Mouse (Mus musculus) liver, embryonic 16.5 days (tissue): ENCODE measurements around the gene Ccdc13. TPM values are rescaled to one million over a fixed set of nuclear protein-coding genes. Genes with fewer than 3 reads are reported as not detected.

Source experiments
- ATAC-seq: fragments of 200-750 bp; cut with Nextera tagmentation; 2 replicates; pipeline ENCODE4 v1.8.0; 2017; ENCODE audit warnings: low read depth, mild to moderate bottlenecking, moderate number of reproducible peaks, moderate library complexity
- H3K27ac ChIP-seq: fragments of 300-500 bp; sonication (generic); 2 replicates; pipeline ENCODE4 v1.5.1; 2014; ENCODE audit warnings: mild to moderate bottlenecking, low read length
- H3K27me3 ChIP-seq: fragments of 300-500 bp; sonication (generic); 2 replicates; pipeline ENCODE4 v1.6.1; 2014; ENCODE audit warnings: low read depth, low read length, mixed read lengths; ENCODE audit not compliant: control insufficient read depth, insufficient read depth
- H3K36me3 ChIP-seq: fragments of 300-500 bp; sonication (generic); 2 replicates; pipeline ENCODE4 v1.6.1; 2014; ENCODE audit warnings: mild to moderate bottlenecking; ENCODE audit not compliant: control insufficient read depth, insufficient read depth
- H3K4me1 ChIP-seq: fragments of 300-500 bp; sonication (generic); 2 replicates; pipeline ENCODE4 v1.6.1; 2014; ENCODE audit warnings: low read depth, low read length, mixed read lengths; ENCODE audit not compliant: control insufficient read depth
- H3K4me2 ChIP-seq: fragments of 300-500 bp; sonication (generic); 2 replicates; pipeline ENCODE4 v1.6.1; 2014; ENCODE audit warnings: low read depth, low read length, mixed read lengths
- H3K4me3 ChIP-seq: fragments of 300-500 bp; sonication (generic); 2 replicates; pipeline ENCODE4 v1.5.1; 2014; ENCODE audit warnings: low read depth, mild to moderate bottlenecking, low read length
- H3K9ac ChIP-seq: fragments of 300-500 bp; sonication (generic); 2 replicates; pipeline ENCODE4 v1.6.1; 2014; ENCODE audit warnings: low read depth, low read length
- H3K9me3 ChIP-seq: fragments of 300-500 bp; sonication (generic); replicated peaks from 2 replicates; pipeline ENCODE4 v1.6.1; 2016; ENCODE audit warnings: low read length; ENCODE audit not compliant: control insufficient read depth
- WGBS: fragments of 180-500 bp; shearing (Covaris S2); extraction: QIAGEN DNeasy Blood & Tissue Kit; methylation state at CpG from one replicate; pipeline ENCODE4 v1.1.7; 2014; ENCODE audit not compliant: insufficient replicate concordance; 5-methylcytosine and 5-hydroxymethylcytosine counted together
- polyA plus RNA-seq: library from polyadenylated mRNA; unstranded; fragments of >200 nt; fragmentation: Nextera tagmentation; extraction: Ambion mirVana; gene quantifications from 2 replicates; pipeline ENCODE4 v1.2.1, GENCODE M21; 2015

The Ccdc13 gene
- polyA plus RNA-seq, 1 experiment from 2014 or later = not detected

- Histone ChIP-seq H3K36me3 (no peaks in the 10 kb centered on the region), H3K27me3 (no peaks in the 10 kb centered on the region), H3K4me1 (no peaks in the 10 kb centered on the region; the same call in 1 of the 2 replicates), H3K9ac (no peak overlapping the region), H3K9me3 (no peaks in the 10 kb centered on the region), H3K4me3 (no peak overlapping the region), H3K4me2 (no peak overlapping the region), H3K27ac (no peak overlapping the region)
- peak; percentile 28; the same call in 1 of the 2 replicates for ATAC-seq
- 34% methylated on average over 6 of the region's 6 CpGs for WGBS
These were observed 40.3 kb downstream of the Ccdc13 start for GRCm38 (mm10) chr9:121798887-121799520.

- Histone ChIP-seq H3K4me2 (no peak overlapping the region), H3K27ac (no peak overlapping the region), H3K36me3 (no peaks in the 10 kb centered on the region), H3K9me3 (no peaks in the 10 kb centered on the region), H3K4me1 (no peaks in the 10 kb centered on the region; the same call in 1 of the 2 replicates), H3K4me3 (no peak overlapping the region), H3K27me3 (no peaks in the 10 kb centered on the region), H3K9ac (no peak overlapping the region)
- 31% methylated on average over 12 of the region's 12 CpGs for WGBS
- no peak for ATAC-seq
These were observed 41.5 kb downstream of the Ccdc13 start for GRCm38 (mm10) chr9:121797722-121798121.

GRCm38 (mm10) chr9:121794972-121795539, 44.2 kb downstream of the Ccdc13 start:
- Histone ChIP-seq H3K9ac (no peak overlapping the region), H3K9me3 (no peaks in the 10 kb centered on the region), H3K4me2 (no peak overlapping the region), H3K36me3 (no peaks in the 10 kb centered on the region), H3K27ac (no peak overlapping the region), H3K27me3 (no peaks in the 10 kb centered on the region), H3K4me3 (no peak overlapping the region), H3K4me1 (no peaks in the 10 kb centered on the region; the same call in 1 of the 2 replicates)
- 38% methylated on average over 1 of the region's 1 CpGs for WGBS
- ATAC-seq = no peak

- Histone ChIP-seq H3K9ac (no peak within 1 kb of the TSS), H3K4me3 (no peak within 1 kb of the TSS), H3K27me3 (no peaks in the 10 kb centered on the region), H3K36me3 (no peaks in the 10 kb centered on the region), H3K4me2 (no peak within 1 kb of the TSS), H3K4me1 (no peaks in the 10 kb centered on the region), H3K9me3 (no peaks in the 10 kb centered on the region), H3K27ac (no peak within 1 kb of the TSS)
- ATAC-seq = no peak
- WGBS = 44% methylated on average over 24 of the region's 24 CpGs
These were observed 47.3 kb downstream of the Ccdc13 start, which contains the start of gene Hhatl for GRCm38 (mm10) chr9:121791757-121792521. Gene Hhatl, minus strand, starts transcription at chr9:121792507.

DNA sequence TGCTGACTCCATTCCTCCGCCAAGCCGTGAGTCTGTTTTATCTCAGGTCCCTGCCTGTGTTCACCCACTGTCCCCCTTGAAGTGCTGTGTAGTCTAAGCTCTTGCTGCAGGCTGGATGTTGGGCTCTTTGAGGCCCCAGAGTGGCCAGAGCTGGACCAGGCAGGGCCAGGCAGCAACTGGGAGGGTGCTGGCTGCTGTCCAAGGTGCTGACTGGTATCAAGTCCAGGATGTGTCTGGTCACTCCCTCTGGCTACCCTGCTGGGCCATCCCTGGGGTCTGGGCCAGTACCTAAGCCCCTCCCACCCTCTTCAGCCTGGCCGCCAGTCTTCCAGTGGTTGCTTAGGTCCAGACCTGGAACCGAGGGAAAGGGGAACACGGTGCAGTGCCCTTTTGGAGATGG, 48.1 kb downstream of the Ccdc13 start:
- 10% methylated on average over 5 of the region's 5 CpGs for WGBS
- Histone ChIP-seq H3K9ac (no peak overlapping the region), H3K4me3 (no peak overlapping the region), H3K27me3 (no peaks in the 10 kb centered on the region), H3K27ac (no peak overlapping the region), H3K4me2 (no peak overlapping the region), H3K9me3 (no peaks in the 10 kb centered on the region), H3K36me3 (no peaks in the 10 kb centered on the region), H3K4me1 (no peaks in the 10 kb centered on the region)
- ATAC-seq = 0 out of 2 replicates have a peak, but pooled peaks have one; percentile 15

GRCm38 (mm10) chr9:121786359-121786758, 52.9 kb downstream of the Ccdc13 start:
- H3K4me3 ChIP-seq = no peak overlapping the region
- 49% methylated on average over 2 of the region's 2 CpGs for WGBS

DNA sequence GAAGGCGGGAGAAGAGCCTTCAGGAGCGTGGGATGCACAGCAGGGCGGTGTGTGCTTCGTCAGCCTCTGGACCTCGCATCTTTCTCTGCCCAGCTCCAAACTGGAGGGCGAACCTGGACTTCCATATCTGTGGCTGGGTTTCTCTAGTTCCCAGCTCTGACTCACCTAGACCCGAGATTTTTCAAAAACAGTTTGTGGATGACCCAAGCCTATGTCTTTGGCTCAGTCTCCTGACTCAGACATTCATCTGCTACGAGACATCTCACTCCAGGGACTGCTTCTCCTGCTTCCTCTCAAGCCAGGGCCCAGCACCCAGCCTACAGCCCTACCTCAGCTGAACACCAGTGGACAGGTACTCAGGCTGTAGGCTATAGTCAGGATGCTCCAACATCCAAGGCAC, 54.0 kb downstream of the Ccdc13 start:
- H3K4me3 ChIP-seq = no peak overlapping the region
- H3K4me1 ChIP-seq = no peaks in the 10 kb centered on the region
- ATAC-seq = no peak
- H3K36me3 ChIP-seq = no peaks in the 10 kb centered on the region
- no peaks in the 10 kb centered on the region for H3K9me3 ChIP-seq
- H3K27ac ChIP-seq = no peak overlapping the region
- no peak overlapping the region for H3K9ac ChIP-seq
- no peak overlapping the region for H3K4me2 ChIP-seq
- no peaks in the 10 kb centered on the region for H3K27me3 ChIP-seq
- 63% methylated on average over 8 of the region's 8 CpGs for WGBS

More at GRCm38 (mm10) chr9:121786359-121786758, 52.9 kb downstream of the Ccdc13 start:
- Histone ChIP-seq H3K4me2 (no peak overlapping the region), H3K9ac (no peak overlapping the region), H3K36me3 (no peaks in the 10 kb centered on the region), H3K9me3 (no peaks in the 10 kb centered on the region), H3K27ac (no peak overlapping the region), H3K4me1 (no peaks in the 10 kb centered on the region), H3K27me3 (no peaks in the 10 kb centered on the region)
- no peak for ATAC-seq

GRCm38 (mm10) chr9:121784801-121785200, 54.5 kb downstream of the Ccdc13 start:
- Histone ChIP-seq H3K4me3 (no peak overlapping the region), H3K9ac (no peak overlapping the region), H3K27me3 (no peaks in the 10 kb centered on the region), H3K36me3 (no peaks in the 10 kb centered on the region), H3K27ac (no peak overlapping the region), H3K9me3 (no peaks in the 10 kb centered on the region), H3K4me2 (no peak overlapping the region), H3K4me1 (no peaks in the 10 kb centered on the region)
- no peak for ATAC-seq
- WGBS = 68% methylated on average over 12 of the region's 12 CpGs
